Mouse (Mus musculus) neural tube, embryonic 15.5 days (tissue): ENCODE data around the gene Ubxn7. TPM values are rescaled to one million over a fixed set of nuclear protein-coding genes. Genes with fewer than 3 reads are reported as not detected.

Experiments used
- ATAC-seq: fragments of 200-750 bp; cut with Nextera tagmentation; 2 replicates; pipeline ENCODE4 v1.8.0; 2017; ENCODE audit warnings: mild to moderate bottlenecking, moderate TSS enrichment, moderate library complexity; ENCODE audit not compliant: low FRiP score
- H3K27ac ChIP-seq: fragments of 300-500 bp; sonication (generic); replicated peaks from 2 replicates; pipeline ENCODE4 v1.5.1; 2015; ENCODE audit warnings: mild to moderate bottlenecking, inconsistent platforms
- H3K27me3 ChIP-seq: fragments of 300-500 bp; sonication (generic); replicated peaks from 2 replicates; pipeline ENCODE4 v1.6.1; 2015; ENCODE audit warnings: inconsistent platforms
- H3K36me3 ChIP-seq: fragments of 300-500 bp; sonication (generic); 2 replicates; pipeline ENCODE4 v1.6.1; 2015; ENCODE audit warnings: inconsistent platforms
- H3K4me1 ChIP-seq: fragments of 300-500 bp; sonication (generic); 2 replicates; pipeline ENCODE4 v1.6.1; 2015; ENCODE audit warnings: inconsistent platforms
- H3K4me2 ChIP-seq: fragments of 300-500 bp; sonication (generic); 2 replicates; pipeline ENCODE4 v1.6.1; 2015; ENCODE audit warnings: inconsistent platforms, mild to moderate bottlenecking, moderate library complexity
- H3K4me3 ChIP-seq: fragments of 300-500 bp; sonication (generic); replicated peaks from 2 replicates; pipeline ENCODE4 v1.5.1; 2015; ENCODE audit warnings: mild to moderate bottlenecking, inconsistent platforms
- H3K9ac ChIP-seq: fragments of 300-500 bp; sonication (generic); replicated peaks from 2 replicates; pipeline ENCODE4 v1.6.1; 2015; ENCODE audit warnings: mild to moderate bottlenecking, inconsistent platforms
- H3K9me3 ChIP-seq: fragments of 300-500 bp; sonication (generic); replicated peaks from 2 replicates; pipeline ENCODE4 v1.6.1; 2016; ENCODE audit warnings: inconsistent platforms
- WGBS: fragments of 180-500 bp; shearing (Covaris S2); methylation state at CpG from one replicate; pipeline ENCODE4 v1.1.7; 2015; ENCODE audit warnings: mixed read lengths; 5-methylcytosine and 5-hydroxymethylcytosine counted together
- polyA plus RNA-seq: library from polyadenylated mRNA; unstranded; fragments of >200 nt; fragmentation: Nextera tagmentation; extraction: Ambion mirVana; gene quantifications from 2 replicates; pipeline ENCODE4 v1.2.1, GENCODE M21; 2015

Gene Ubxn7
- polyA plus RNA-seq, 1 experiment from 2014 or later: 24.7 TPM

DNA sequence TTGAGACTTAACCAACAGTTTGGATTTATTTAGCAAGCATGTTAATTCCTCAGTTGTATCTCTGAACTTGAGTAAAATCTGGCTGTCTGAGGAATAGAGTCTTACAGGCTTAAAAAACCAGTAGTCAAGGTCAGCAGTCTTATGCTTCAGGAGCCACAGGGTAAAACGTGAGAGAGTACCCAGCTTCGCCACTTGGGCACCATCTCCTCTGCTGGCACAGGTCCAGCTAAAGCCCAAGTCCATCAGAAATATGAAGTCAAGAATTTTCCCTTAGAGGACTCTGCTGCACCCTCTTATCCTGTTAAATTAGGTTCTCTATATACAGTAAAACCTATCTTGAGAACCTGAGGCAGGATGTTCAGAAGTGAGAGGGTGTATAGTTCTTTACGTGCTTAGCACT is 54.8 kb downstream of the Ubxn7 start:
- ATAC-seq: no peak
- Histone ChIP-seq H3K4me1 (no peaks in the 10 kb centered on the region), H3K27ac (no peak overlapping the region), H3K36me3 (peaks cover 52% of the 10 kb centered on the region), H3K9ac (no peak overlapping the region), H3K4me2 (no peak overlapping the region), H3K4me3 (no peak overlapping the region), H3K9me3 (no peaks in the 10 kb centered on the region), H3K27me3 (no peaks in the 10 kb centered on the region)
- WGBS: 88% methylated on average over 3 of the region's 3 CpGs

GRCm38 (mm10) chr16:32389049-32389448 is 57.0 kb downstream of the Ubxn7 start:
- no peaks in the 10 kb centered on the region for H3K27me3 ChIP-seq
- no peak overlapping the region for H3K4me2 ChIP-seq

DNA sequence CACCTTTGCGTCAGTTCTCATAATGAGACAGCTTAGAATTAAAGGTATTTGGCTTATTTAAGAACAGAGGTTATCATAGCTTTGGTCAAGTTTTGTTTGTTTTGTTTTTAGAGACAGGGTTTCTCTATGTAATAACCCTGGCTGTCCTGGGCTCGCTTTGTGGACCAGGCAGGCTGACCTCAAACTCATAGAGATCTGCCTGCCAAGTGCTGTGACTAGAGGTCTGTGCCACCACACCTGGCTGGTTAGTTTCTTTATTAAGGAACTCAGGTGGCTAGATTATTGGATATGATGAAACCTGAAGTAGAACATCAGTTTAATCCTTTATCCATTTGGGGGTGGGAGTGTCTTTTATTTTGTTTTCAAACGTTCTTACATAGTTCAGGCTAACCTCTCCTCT is 57.8 kb downstream of the Ubxn7 start:
- H3K27me3 ChIP-seq: no peaks in the 10 kb centered on the region
- peaks cover 39% of the 10 kb centered on the region for H3K36me3 ChIP-seq
- no peak overlapping the region for H3K27ac ChIP-seq
- no peaks in the 10 kb centered on the region for H3K4me1 ChIP-seq
- H3K9me3 ChIP-seq: no peaks in the 10 kb centered on the region
- H3K9ac ChIP-seq: no peak overlapping the region
- ATAC-seq: no peak
- WGBS: 95% methylated on average over 3 of the region's 3 CpGs
- no peak overlapping the region for H3K4me2 ChIP-seq
- no peak overlapping the region for H3K4me3 ChIP-seq

More at GRCm38 (mm10) chr16:32389049-32389448, 57.0 kb downstream of the Ubxn7 start:
- H3K9me3 ChIP-seq: no peaks in the 10 kb centered on the region
- peaks cover 43% of the 10 kb centered on the region for H3K36me3 ChIP-seq
- H3K27ac ChIP-seq: no peak overlapping the region
- ATAC-seq: no peak
- H3K9ac ChIP-seq: no peak overlapping the region
- H3K4me1 ChIP-seq: no peaks in the 10 kb centered on the region
- H3K4me3 ChIP-seq: no peak overlapping the region

DNA sequence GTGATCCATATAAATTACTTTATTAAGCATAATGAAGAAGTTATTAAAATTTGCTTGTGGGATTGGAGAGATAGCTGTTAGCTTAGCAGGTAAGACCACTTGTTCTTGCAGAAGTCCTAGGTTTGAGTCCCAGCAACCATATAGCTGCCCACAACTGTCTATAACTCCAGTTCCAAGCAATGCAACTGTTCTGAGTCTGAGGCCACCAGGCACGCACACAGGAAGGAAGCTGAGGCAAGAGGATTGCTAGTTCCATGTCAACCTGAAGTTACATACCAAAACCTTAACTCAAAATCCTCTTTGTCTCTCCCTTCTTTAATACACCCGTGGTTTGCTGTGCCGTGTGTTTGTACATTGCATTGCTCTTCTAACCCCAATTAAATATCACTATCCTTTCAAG is 58.8 kb downstream of the Ubxn7 start:
- no peak overlapping the region for H3K4me2 ChIP-seq
- no peak overlapping the region for H3K27ac ChIP-seq
- no peak for ATAC-seq
- no peak overlapping the region for H3K4me3 ChIP-seq
- no peaks in the 10 kb centered on the region for H3K27me3 ChIP-seq
- WGBS: 94% methylated on average over 3 of the region's 3 CpGs
- H3K9ac ChIP-seq: no peak overlapping the region
- no peaks in the 10 kb centered on the region for H3K9me3 ChIP-seq
- peaks cover 30% of the 10 kb centered on the region for H3K36me3 ChIP-seq
- no peaks in the 10 kb centered on the region for H3K4me1 ChIP-seq

DNA sequence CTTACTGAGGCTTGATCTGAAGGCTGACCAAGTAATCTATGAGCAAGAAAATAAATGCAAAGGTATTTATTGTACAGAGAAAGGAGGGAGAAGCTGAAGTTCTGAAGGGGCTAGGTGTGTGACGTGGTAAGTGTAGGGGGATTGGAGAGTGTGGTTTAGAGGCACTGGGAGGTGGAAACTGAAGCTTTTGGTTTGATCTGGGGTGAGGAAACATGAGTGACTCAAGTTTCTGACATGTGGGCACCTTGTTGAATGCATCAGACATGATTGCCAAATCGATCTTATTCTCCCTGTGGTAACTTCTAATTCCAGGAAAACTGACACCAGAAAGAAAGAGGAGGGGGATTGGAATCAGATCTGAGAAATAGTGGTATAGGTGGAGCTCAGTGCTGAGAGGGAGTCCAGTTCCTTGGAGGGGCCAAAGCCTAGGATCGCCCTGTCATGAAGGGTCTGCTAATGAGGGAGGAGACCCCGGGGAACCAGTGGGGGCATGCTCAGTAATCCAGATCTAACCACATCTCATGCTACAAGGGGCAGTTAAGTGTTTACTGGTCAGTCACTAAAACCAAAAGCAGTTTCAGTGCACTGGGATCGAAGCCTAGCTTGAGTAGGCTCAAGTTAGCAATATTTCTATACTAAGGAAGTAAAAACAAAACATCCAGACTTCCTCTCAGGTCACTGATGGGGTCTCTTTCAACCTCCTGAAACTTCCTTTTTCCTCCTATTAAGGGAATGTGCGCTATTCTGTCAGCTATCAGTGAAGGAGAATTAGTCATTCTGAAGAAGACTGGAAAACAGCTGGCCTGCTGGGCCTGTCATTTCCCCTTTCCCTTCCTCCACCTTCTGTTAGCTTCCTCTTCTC is 63.9 kb downstream of the Ubxn7 start:
- H3K27me3 ChIP-seq: no peaks in the 10 kb centered on the region
- no peak overlapping the region for H3K4me2 ChIP-seq
- no peaks in the 10 kb centered on the region for H3K4me1 ChIP-seq
- no peak for ATAC-seq
- H3K4me3 ChIP-seq: no peak overlapping the region
- peaks cover 14% of the 10 kb centered on the region for H3K36me3 ChIP-seq
- H3K9me3 ChIP-seq: no peaks in the 10 kb centered on the region
- H3K27ac ChIP-seq: 0 out of 2 replicates have a peak overlapping the region, but pooled peaks have one; percentile 9
- 72% methylated on average over 6 of the region's 6 CpGs for WGBS
- no peak overlapping the region for H3K9ac ChIP-seq

GRCm38 (mm10) chr16:32396541-32396835 is 64.4 kb downstream of the Ubxn7 start:
- no peak overlapping the region for H3K4me3 ChIP-seq
- no peak overlapping the region for H3K9ac ChIP-seq
- no peaks in the 10 kb centered on the region for H3K4me1 ChIP-seq
- WGBS: 69% methylated on average over 3 of the region's 3 CpGs
- no peak for ATAC-seq
- H3K9me3 ChIP-seq: no peaks in the 10 kb centered on the region
- no peak overlapping the region for H3K4me2 ChIP-seq
- H3K36me3 ChIP-seq: peaks cover 11% of the 10 kb centered on the region; the same call in 1 of the 2 replicates
- H3K27ac ChIP-seq: no peak overlapping the region
- H3K27me3 ChIP-seq: no peaks in the 10 kb centered on the region

DNA sequence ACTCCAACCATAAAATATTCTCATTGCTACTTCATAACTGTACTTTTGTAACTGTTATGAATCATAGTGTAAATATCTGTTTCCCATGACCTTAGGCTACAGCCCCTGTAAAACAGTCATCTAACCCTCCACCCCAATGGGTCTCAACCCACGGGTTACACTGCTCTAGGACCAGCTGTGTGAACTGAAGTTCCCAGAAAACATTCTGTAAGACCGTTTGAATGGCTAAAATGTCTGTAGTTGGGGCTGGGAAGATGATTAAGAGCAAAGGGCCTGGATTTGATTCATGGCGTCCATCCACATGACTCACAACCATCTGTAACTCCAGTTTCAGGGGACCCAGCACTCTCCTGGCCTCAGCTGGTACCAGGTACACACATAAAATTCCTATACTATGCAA is 66.1 kb downstream of the Ubxn7 start:
- 75% methylated on average over 3 of the region's 3 CpGs for WGBS

DNA sequence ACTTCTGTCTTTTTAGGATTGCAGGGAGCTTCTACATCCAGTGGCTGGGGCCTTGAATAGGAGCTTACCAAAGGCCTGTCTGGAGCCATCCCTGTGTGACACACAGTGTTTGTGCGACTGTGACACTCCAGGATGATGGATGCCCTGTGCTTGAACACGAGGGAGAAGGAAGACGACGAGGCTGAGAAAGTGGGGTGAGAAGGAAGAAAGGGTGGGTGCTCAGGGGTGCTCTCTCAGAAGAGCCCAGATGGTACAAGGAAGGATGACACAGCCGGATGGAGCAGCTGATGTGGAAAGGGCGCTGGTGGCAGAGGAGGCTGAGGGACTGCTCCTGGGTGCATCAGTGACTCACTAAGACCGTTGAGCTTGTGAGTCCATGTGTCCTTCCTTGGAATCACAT is 68.2 kb downstream of the Ubxn7 start, which contains the start of gene Tm4sf19:
Gene Tm4sf19, plus strand, starts transcription at position 240 of the 400 bp plus-strand sequence.
- WGBS: 84% methylated on average over 7 of the region's 7 CpGs
- Histone ChIP-seq H3K4me3 (no peak within 1 kb of the TSS), H3K9me3 (no peaks in the 10 kb centered on the region), H3K36me3 (no peaks in the 10 kb centered on the region), H3K9ac (no peak within 1 kb of the TSS), H3K4me2 (no peak within 1 kb of the TSS), H3K27me3 (no peaks in the 10 kb centered on the region), H3K4me1 (no peaks in the 10 kb centered on the region), H3K27ac (no peak within 1 kb of the TSS)
- ATAC-seq: no peak

More for the DNA sequence above, 66.1 kb downstream of the Ubxn7 start:
- H3K27me3 ChIP-seq: no peaks in the 10 kb centered on the region
- no peak overlapping the region for H3K4me2 ChIP-seq
- no peaks in the 10 kb centered on the region for H3K9me3 ChIP-seq
- H3K4me1 ChIP-seq: no peaks in the 10 kb centered on the region
- H3K4me3 ChIP-seq: no peak overlapping the region
- peaks cover 1% of the 10 kb centered on the region; the same call in 1 of the 2 replicates for H3K36me3 ChIP-seq
- no peak overlapping the region for H3K9ac ChIP-seq
- no peak for ATAC-seq
- H3K27ac ChIP-seq: no peak overlapping the region

DNA sequence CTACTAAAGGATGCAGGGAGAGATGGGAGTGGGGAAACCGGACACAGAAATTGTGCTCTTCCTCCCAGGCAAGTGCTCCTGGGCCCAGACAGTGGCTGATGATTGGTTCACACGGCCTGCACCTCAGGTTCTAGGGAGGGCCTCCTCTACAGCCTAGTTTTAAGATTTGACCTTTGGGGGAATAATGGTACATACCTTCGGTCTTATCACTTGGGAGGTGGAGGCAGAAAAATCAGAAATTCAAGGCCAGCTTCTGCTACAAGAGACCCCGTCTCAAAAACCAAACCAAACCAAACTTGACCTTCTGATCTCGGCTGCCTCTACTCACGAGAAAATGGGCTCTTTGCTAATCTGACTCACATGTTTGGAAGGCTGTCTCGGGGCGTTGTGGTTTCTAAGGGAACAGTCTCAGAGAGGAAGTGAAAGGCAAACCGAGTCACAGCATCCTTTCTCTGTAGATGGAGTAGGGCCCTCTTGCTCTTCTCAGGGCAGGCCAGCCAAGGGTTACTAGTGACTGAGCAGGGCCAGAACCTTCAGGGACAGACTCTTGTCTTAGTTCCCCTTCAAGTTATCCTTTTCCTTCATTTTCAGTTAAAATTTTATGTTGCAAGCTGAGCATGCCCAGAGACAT is 69.4 kb downstream of the Ubxn7 start:
- Histone ChIP-seq H3K4me3 (no peak overlapping the region), H3K27me3 (no peaks in the 10 kb centered on the region), H3K4me2 (no peak overlapping the region), H3K36me3 (no peaks in the 10 kb centered on the region), H3K27ac (no peak overlapping the region), H3K9ac (no peak overlapping the region), H3K9me3 (no peaks in the 10 kb centered on the region), H3K4me1 (no peaks in the 10 kb centered on the region)
- no peak for ATAC-seq
- 80% methylated on average over 9 of the region's 9 CpGs for WGBS

DNA sequence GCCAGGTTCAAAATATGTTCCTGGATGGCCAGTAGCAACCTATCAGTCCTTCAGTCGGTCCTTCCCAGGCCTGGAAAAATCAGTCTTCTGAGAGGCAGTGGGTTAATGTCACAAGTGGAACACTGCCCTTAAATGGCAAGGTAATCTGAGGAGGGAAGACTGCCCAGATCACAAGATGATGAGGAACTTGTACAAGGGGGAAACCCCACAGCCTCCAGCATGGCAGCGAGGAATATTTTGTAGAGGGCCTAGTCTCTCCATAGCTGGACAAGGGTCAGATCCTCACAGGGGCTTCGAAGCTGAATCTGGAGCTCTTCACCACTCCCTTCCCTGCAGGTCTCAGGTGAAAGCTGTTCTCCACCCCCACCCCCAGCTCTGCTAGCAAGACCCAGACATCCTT is 70.8 kb downstream of the Ubxn7 start:
- Histone ChIP-seq H3K9ac (no peak overlapping the region), H3K4me2 (no peak overlapping the region), H3K4me3 (no peak overlapping the region), H3K36me3 (no peaks in the 10 kb centered on the region), H3K27ac (no peak overlapping the region), H3K9me3 (no peaks in the 10 kb centered on the region), H3K4me1 (no peaks in the 10 kb centered on the region), H3K27me3 (no peaks in the 10 kb centered on the region)
- 92% methylated on average over 3 of the region's 3 CpGs for WGBS
- ATAC-seq: no peak

GRCm38 (mm10) chr16:32405716-32406115 is 73.7 kb downstream of the Ubxn7 start:
- H3K4me2 ChIP-seq: no peak overlapping the region
- no peaks in the 10 kb centered on the region for H3K36me3 ChIP-seq
- H3K9me3 ChIP-seq: no peaks in the 10 kb centered on the region
- no peak for ATAC-seq
- no peak overlapping the region for H3K9ac ChIP-seq
- H3K4me1 ChIP-seq: no peaks in the 10 kb centered on the region
- H3K27me3 ChIP-seq: no peaks in the 10 kb centered on the region
- H3K4me3 ChIP-seq: no peak overlapping the region
- 93% methylated on average over 9 of the region's 9 CpGs for WGBS
- H3K27ac ChIP-seq: no peak overlapping the region

GRCm38 (mm10) chr16:32406671-32407070 is 74.6 kb downstream of the Ubxn7 start:
- no peak overlapping the region for H3K9ac ChIP-seq
- H3K4me3 ChIP-seq: no peak overlapping the region
- no peak overlapping the region for H3K27ac ChIP-seq
- WGBS: 83% methylated on average over 6 of the region's 6 CpGs
- no peaks in the 10 kb centered on the region for H3K9me3 ChIP-seq
- H3K27me3 ChIP-seq: no peaks in the 10 kb centered on the region
- H3K4me2 ChIP-seq: no peak overlapping the region
- H3K4me1 ChIP-seq: no peaks in the 10 kb centered on the region
- H3K36me3 ChIP-seq: no peaks in the 10 kb centered on the region
- ATAC-seq: no peak
